Mouse (Mus musculus) kidney, postnatal 14 days (tissue): Measurements from ENCODE around the gene Mfsd5.

Experiments used
- DNase-seq: peaks from one replicate; pipeline ENCODE4 v3.0.0; 2022; ENCODE audit warnings: mixed read lengths

The Mfsd5 gene

DNA sequence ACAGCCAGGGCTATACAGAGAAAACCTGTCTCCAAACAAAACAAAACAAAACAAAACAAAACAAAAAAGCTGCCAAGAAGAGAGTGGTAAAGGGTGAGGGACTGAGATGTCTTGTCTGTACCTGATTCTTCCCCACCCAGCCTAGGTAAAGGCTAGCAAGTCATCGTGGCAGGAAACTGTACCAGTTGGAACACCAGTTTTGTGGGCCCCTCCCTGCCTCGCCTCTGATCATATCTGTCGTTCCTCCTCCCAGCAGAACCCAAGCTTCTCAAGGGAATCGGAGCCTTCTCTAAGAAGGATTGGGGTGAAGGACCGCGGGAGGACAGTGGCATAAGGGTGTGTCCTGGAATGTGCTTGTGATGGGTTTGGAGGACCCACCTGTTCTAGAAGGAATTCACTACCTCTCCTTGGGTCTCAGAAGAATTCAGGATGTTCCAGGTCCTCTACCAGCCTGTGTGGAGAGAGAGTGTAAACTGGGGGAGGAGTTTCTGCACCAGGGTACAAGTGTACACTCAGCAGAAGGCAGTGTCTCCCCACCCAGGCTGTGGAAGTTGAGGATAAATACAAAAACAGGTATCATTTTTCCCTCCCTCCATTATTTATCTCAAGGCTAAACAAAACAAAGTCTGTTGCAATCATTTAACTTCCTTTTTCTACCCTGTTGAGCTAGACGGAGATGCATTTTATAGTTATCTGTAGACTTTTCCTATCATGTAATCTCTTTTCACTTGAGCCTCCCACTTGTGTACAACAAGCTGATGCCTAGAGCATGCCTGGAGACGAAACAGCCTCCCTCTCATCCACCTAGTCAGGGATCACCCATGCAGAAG, 3.4 kb downstream of the Mfsd5 start:
- DNase-seq = no peak

DNA sequence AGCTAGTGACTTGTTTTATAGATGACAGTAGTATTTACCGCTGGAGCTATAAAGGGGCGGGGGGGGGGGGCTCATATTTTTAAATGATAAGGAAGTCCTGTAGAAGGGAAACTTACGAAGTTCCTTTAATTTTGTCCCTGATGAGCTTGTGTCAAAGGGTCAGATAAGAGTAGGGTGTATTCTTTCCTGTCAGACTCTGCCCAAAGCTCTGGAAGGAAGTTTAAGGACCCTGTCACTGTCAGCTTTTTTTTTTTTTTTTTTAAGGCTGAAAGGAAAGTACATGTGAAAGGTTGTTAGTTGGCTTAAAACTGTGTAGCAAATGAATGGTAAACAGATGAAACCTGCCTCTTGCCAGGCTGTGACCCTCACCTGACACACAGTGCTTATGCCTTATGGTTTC, 4.4 kb downstream of the Mfsd5 start:
- no peak for DNase-seq

DNA sequence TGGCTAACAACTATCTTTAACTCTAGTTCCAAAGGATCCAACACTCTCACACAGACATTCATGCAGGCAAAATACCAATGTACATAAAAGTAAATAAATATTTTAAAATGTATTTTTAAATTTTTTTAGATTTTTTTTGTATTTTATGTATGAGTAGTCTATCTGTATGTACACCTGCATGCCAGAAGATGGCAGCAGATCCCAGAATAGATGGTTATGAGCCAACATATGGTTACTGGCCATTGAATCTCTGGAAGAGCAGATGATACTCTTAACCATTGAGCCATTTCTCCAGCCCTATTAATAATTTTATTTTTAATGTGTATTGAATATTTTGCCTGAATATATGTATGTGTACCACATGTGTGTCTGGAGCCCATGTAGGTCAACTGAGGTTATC, 8.1 kb downstream of the Mfsd5 start:
- DNase-seq = peak; percentile 63

DNA sequence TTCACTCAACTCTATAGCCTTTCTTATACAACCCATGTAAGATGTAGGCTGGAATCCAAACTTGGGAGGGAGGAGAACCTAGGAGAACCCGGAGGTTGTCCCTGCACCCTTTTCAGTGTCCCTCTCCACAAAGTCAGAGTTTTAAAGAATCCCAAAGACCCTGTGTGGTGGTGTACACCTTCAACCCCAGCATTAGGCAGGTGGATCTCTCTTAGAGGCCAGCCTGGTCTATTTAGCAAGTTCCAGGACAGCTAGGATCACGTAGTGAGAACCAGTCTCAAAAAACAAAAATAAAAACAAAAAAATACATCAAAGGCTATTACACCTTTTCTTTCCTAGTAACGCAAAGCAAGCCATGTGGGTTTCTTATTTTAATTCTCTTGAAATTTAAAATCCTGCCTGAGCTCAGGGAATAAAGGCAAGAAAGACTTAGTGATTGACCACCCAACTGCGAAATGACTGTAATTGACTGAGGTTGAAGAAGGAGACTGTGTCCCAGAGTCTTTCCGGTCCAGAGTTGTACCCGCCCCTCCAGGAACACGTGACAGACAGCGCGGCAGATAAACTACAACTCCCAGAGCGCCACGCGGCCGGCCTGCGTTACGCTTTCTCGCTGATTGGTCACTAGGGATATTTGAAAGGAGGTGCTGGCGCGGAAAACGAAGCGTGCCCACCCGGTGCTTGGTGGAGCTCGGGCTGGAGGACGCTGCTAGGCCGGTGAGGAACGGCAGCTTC, 16.5 kb downstream of the Mfsd5 start, which contains the start of gene Espl1:
Gene Espl1, plus strand, starts transcription at position 634 of the 735 bp plus-strand sequence.
- DNase-seq = peak; percentile 96

DNA sequence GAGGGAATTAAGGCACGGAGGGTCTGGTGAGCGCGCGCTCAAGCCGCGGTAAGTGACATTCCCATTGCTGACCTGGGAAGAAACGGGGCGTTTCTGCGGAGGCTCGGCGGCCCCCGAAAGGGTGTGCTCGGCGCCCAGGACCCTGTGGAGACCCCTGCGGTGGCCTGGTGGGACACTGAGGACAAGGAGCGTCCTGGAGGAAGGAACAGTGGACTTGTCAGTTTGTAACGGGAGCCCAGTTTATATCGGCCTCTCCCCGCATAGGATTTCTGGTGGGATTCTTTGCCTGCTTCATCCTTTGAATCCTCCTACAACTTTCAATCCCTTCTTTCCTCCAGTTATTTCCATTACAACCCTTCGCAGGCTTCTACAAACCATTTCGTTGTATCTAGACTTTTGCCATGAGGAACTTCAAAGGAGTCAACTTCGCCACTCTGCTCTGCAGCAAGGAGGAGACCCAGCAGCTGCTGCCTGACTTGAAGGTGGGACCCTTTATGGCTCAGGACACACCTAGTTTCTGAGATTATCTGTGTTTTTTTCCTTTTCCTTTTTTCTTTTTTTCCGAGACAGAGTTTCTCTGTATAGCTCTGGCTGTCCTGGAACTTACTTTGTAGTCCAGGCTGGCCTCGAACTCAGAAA, 17.2 kb downstream of the Mfsd5 start:
- DNase-seq = no peak

DNA sequence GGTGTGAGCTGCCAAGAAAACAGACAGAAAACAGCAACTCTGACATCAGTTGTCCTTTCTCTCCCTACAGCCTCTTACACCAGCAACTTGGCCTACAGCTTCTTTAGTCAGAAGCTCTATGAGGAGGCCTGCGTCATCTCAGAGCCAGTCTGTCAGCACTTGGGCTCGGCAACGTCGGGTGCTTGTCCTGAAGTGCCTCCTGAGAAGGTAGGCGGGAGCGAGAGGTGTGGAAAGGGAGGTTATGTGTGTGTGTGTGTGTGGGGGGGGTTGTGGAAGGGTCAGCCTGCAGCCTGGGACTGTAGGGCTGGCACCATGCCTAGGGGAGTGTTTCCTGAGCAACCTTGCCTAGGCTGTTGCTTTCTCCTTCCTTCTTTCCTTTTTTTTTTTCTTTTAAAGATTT, 23.3 kb downstream of the Mfsd5 start:
- no peak for DNase-seq

DNA sequence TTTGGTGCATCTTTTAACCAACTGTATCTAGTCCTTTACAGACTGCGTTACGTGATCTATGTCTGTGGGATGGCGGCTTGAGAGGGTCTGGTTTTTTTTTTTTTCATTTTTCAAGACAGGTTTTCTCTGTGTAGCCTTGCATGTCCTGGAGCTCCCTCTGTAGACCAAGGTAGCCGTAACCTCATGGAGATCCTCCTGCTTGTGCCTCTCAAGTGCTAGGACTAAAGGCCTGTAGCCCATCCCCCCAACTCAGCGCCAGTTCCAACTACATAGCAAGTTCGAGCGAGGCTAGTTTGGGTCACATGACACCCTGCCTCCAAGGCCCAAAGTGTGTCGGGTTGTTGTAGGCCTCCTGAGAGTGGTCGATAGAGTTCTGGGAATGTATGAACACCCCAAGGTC, 29.5 kb downstream of the Mfsd5 start:
- DNase-seq = no peak

DNA sequence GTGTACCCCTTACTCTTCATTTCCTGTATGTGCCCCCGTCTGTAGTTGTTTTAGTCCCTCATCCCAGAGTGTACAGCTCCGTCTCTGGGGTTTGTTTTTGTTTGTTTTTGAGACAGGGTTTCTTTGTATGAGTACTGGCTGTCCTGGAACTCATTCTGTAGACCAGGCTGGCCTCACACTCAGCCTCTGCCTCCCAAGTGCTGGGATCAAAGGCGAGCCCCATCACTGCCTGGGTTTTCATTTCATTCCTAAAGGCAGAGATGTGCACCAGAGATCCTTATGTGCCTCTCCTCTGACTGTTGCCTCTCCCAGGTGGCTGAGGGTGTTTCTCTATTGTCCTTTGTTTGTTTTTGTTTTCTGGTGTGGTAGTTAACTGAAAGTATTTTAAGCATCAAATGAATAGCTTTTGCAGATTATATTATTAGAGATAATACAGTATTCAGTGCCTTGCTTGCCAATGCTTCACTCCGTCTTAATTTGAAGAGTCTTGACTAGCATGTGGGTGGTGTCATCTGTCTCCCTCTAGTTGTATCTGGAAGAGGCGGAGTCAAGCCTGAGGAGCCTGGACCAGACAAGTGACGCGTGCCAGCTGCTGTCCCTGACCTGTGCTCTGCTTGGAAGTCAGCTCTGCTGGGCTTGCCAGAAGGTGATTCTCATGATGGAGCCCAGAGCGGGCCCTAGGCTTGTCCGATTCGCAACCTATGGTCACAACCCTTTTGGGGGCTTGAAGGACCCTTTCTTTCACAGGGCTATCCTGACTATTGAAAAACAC, 31.0 kb downstream of the Mfsd5 start:
- peak; percentile 76 for DNase-seq

DNA sequence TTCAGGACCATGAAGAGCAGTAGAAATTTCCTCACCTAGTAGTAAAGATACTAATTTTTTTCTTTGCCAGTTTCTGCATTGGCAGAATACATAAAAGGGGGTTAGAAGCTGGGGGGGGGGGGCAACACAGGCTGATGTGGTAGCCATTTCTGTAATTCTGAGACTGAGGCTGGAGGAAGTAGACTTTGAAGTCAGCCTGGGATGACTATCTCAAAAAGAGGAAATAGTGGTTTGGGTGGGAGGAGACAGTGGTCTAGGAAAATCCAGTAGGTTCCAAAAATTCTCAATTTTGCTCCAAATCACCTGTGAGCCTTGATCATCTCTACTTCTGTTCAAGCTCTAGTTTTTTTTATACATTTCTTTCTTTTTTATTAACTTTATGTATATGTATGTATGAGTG, 32.2 kb downstream of the Mfsd5 start:
- DNase-seq = no peak

DNA sequence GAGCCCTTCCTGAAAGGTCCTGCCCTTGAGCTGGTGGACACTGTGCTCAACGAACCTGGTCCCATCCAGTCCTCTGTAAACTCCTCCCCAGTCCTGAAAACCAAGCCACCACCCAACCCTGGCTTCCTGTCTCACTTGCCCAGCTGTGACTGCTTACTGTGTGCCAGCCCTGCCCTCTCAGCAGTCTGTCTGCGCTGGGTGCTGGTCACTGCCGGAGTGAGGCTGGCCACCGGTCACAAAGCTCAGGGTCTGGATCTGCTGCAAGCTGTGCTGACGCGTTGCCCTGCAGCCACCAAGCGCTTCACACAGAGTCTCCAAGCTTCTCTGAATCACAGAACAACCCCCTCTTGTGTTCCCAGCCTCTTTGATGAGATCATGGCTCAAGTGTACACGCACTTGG, 36.0 kb downstream of the Mfsd5 start:
- DNase-seq = no peak

DNA sequence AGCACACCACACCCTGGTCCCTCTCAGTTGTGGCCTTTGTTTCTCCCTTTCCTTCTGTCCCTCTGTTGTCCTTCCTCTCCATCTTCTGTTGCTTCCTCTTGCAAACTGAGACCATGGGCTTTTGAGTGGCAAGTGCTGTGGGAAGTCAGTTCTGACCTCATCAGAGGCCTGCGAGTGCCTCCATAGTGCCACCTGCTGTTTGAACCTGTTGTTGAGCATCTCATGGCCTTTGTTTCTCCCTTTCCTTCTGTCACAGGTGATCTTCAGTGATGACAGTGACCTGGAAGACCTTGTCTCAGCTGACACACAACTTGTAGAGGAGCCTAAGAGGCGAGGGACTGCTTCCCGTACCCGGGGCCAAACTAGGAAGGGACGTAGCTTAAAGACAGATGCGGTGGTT, 37.0 kb downstream of the Mfsd5 start:
- DNase-seq = peak; percentile 75

DNA sequence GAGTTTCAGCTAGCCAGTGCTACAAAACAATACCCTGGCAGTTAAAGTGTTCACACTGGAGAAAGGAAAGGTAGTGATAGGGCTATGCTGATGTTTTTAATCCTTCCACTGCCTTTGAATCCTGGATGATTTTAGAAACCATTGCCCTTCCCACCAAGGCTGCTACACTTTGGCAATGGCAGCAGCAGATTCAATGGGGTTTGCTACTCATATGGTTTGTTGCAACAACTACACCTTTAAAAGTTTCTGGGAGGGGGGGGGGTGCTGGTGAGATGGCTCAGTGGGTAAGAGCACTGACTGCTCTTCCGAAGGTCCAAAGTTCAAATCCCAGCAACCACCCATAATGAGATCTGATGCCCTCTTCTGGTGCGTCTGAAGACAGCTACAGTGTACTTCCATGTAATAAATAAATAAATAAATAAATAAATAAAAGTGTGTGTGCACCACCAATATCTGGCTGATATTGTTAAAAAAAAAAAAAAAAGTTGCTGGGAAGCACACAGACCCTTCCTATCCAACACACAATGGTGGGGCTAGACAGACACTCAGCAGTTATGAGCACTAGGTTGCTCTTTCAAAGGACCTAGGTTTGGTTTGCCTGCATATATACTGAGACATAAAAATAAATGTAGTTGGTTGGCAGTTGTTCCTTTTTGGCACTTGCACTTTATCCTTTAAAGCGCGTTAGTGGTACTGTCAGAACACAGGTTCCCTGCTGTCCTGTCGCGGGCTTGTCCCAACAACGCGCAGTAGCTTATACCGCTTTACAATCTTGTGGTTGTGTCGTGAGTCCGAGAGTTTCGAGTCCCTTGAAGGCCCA, 45.6 kb downstream of the Mfsd5 start:
- DNase-seq = peak; percentile 44

DNA sequence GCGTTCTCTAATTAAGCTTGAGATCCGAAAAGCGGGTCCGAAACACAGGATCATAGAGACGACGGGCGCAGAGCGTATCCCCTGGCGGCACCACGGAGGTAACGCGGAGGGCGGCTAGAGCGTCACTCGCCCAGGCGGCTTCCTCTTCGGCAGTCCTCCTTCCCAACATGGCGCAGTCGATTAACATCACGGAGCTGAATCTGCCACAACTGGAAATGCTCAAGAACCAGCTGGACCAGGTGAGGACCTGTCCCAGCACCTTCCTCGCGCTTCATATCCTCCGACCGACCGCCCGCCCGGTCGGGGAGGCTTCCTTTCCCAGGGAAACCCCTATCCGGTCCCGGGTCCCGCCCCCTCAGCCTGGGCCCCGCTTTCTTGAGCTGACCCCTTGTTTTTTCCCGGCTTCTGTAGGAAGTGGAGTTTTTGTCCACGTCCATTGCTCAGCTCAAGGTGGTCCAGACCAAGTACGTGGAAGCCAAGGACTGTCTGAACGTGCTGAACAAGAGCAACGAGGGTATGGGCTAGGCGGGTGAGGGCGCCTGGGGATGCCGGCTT, 46.8 kb downstream of the Mfsd5 start, which contains the start of gene Pfdn5:
Gene Pfdn5, plus strand, starts transcription at position 95 of the 555 bp plus-strand sequence.
- DNase-seq = peak; percentile 92

DNA sequence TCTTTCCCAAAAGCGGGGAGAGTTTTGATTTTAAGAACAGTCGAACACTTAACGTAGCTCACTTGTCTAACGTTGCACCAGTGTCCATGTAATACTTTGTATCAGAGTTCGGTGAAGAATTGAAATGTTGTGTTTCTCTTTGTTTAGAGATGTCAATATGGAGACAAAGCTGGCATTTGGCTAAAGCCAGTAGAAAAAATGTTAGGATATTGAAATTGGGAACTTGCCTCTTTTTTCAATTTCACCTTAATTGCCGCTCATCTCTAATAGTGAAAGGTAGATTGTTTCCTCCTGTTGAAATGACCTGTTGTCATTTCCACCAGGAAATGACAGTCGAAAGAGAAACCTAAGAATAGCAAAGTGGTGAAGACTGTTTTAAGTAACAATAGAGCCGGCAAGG, 47.6 kb downstream of the Mfsd5 start:
- no peak for DNase-seq
